Mouse (Mus musculus): ENCODE measurements around the gene Gm17622.

- TF ChIP-seq CTCF (IDR thresholded peaks at IDR 0.05; ENCODE audit: low read depth, low read length) (no peak), POLR2A (IDR thresholded peaks at IDR 0.05; ENCODE audit: insufficient read depth, low read length) (no peak)
These were observed 39.0 kb downstream of the Gm17622 start for GRCm38 (mm10) chr13:96529542-96529941.

Measured in ES-Bruce4 (cell line).